Mouse (Mus musculus): Measurements from ENCODE around the gene Eloa. TPM values are rescaled to one million over a fixed set of nuclear protein-coding genes. Genes with fewer than 3 reads are reported as not detected.

Gene Eloa
- total RNA-seq, 1 experiment: 21.4 TPM

GRCm38 (mm10) chr4:135972911-135973811, 48.4 kb downstream of the Eloa start:
- Histone ChIP-seq H3K9ac (ENCODE audit: insufficient read depth, low read depth, low read length, poor library complexity, severe bottlenecking) (peak overlapping the region; percentile 85; the same call in 1 of the 2 replicates), H3K4me1 (ENCODE audit: control insufficient read depth in 2 of 2, insufficient read depth in 2 of 2, low read length in 2 of 2, poor library complexity in 1 of 2) (peaks cover 3 to 7% of the 10 kb centered on the region in 2 experiments; a peak in 1 of 4 replicates), H3K27ac (ENCODE audit: insufficient read depth, low read depth, low read length, poor library complexity, severe bottlenecking) (no peak overlapping the region), H3K4me3 (ENCODE audit: insufficient read depth in 1 of 2, low read depth in 1 of 2, low read length in 2 of 2, poor library complexity in 1 of 2, severe bottlenecking in 1 of 2) (peak overlapping the region; percentile 89 to 93), H3K9me3 (ENCODE audit: control insufficient read depth, insufficient read depth, low read depth, low read length) (no peaks in the 10 kb centered on the region), H3K36me3 (ENCODE audit: control insufficient read depth, insufficient read depth, low read length, poor library complexity, severe bottlenecking) (peaks cover 34% of the 10 kb centered on the region)
- DNase-seq (ENCODE audit: low read depth, low spot score): no peak
- no peak for TF ChIP-seq ZNF384 (IDR thresholded peaks at IDR 0.05; ENCODE audit: low read depth, low read length)
- no peak for TF ChIP-seq CHD2 (IDR thresholded peaks at IDR 0.05; ENCODE audit: low read depth, low read length)
- TF ChIP-seq MAFK (IDR thresholded peaks at IDR 0.05; ENCODE audit: insufficient read depth, low read depth, low read length): no peak
- no peak for TF ChIP-seq HCFC1 (IDR thresholded peaks at IDR 0.05; ENCODE audit: borderline replicate concordance, insufficient read depth, low read length)
- TF ChIP-seq ZC3H11A (IDR thresholded peaks at IDR 0.05; ENCODE audit: borderline replicate concordance, low read depth, low read length): no peak
- in situ Hi-C loops (cut with MboI; ENCODE audit: low sequenced_read_pairs in 2 of 2, unreplicated experiment in 2 of 2): no loop called here

- in situ Hi-C loops (cut with MboI; ENCODE audit: low sequenced_read_pairs in 2 of 2, unreplicated experiment in 2 of 2): no loop called here
- H3K4me1 ChIP-seq (ENCODE audit: control insufficient read depth in 2 of 2, insufficient read depth in 2 of 2, low read length in 2 of 2, poor library complexity in 1 of 2): peaks cover 3 to 7% of the 10 kb centered on the region in 2 experiments; a peak in 1 of 4 replicates
- no peak within 1 kb of the TSS for H3K27ac ChIP-seq (ENCODE audit: insufficient read depth, low read depth, low read length, poor library complexity, severe bottlenecking)
- peak within 1 kb of the TSS; percentile 85 for H3K9ac ChIP-seq (ENCODE audit: insufficient read depth, low read depth, low read length, poor library complexity, severe bottlenecking)
- H3K9me3 ChIP-seq (ENCODE audit: control insufficient read depth, insufficient read depth, low read depth, low read length): no peaks in the 10 kb centered on the region
- peak; percentile 19 for DNase-seq (ENCODE audit: low read depth, low spot score)
- H3K4me3 ChIP-seq (ENCODE audit: insufficient read depth in 1 of 2, low read depth in 1 of 2, low read length in 2 of 2, poor library complexity in 1 of 2, severe bottlenecking in 1 of 2): peak within 1 kb of the TSS; percentile 89 to 93
- peaks cover 39% of the 10 kb centered on the region for H3K36me3 ChIP-seq (ENCODE audit: control insufficient read depth, insufficient read depth, low read length, poor library complexity, severe bottlenecking)
- no peak for TF ChIP-seq HCFC1 (IDR thresholded peaks at IDR 0.05; ENCODE audit: borderline replicate concordance, insufficient read depth, low read length)
- no peak for TF ChIP-seq MAFK (IDR thresholded peaks at IDR 0.05; ENCODE audit: insufficient read depth, low read depth, low read length)
- TF ChIP-seq ZC3H11A (IDR thresholded peaks at IDR 0.05; ENCODE audit: borderline replicate concordance, low read depth, low read length): no peak
- no peak for TF ChIP-seq ZNF384 (IDR thresholded peaks at IDR 0.05; ENCODE audit: low read depth, low read length)
- TF ChIP-seq CHD2 (IDR thresholded peaks at IDR 0.05; ENCODE audit: low read depth, low read length): no peak
These were observed 49.0 kb downstream of the Eloa start, which contains the start of gene Lypla2 for GRCm38 (mm10) chr4:135972556-135972906. Lypla2 (minus strand) TSS chr4:135972626.

- TF ChIP-seq CHD2 (IDR thresholded peaks at IDR 0.05; ENCODE audit: low read depth, low read length) (no peak), ZNF384 (IDR thresholded peaks at IDR 0.05; ENCODE audit: low read depth, low read length) (no peak), MAFK (IDR thresholded peaks at IDR 0.05; ENCODE audit: insufficient read depth, low read depth, low read length) (no peak), ZC3H11A (IDR thresholded peaks at IDR 0.05; ENCODE audit: borderline replicate concordance, low read depth, low read length) (no peak), HCFC1 (IDR thresholded peaks at IDR 0.05; ENCODE audit: borderline replicate concordance, insufficient read depth, low read length) (no peak)
- Histone ChIP-seq H3K9ac (ENCODE audit: insufficient read depth, low read depth, low read length, poor library complexity, severe bottlenecking) (peak overlapping the region; percentile 85), H3K4me1 (ENCODE audit: control insufficient read depth in 2 of 2, insufficient read depth in 2 of 2, low read length in 2 of 2, poor library complexity in 1 of 2) (peaks cover 3 to 7% of the 10 kb centered on the region in 2 experiments; a peak in 1 of 4 replicates), H3K9me3 (ENCODE audit: control insufficient read depth, insufficient read depth, low read depth, low read length) (no peaks in the 10 kb centered on the region), H3K27ac (ENCODE audit: insufficient read depth, low read depth, low read length, poor library complexity, severe bottlenecking) (no peak overlapping the region), H3K36me3 (ENCODE audit: control insufficient read depth, insufficient read depth, low read length, poor library complexity, severe bottlenecking) (peaks cover 40% of the 10 kb centered on the region), H3K4me3 (ENCODE audit: insufficient read depth in 1 of 2, low read depth in 1 of 2, low read length in 2 of 2, poor library complexity in 1 of 2, severe bottlenecking in 1 of 2) (peak overlapping the region; percentile 89 to 93)
- in situ Hi-C loops (cut with MboI; ENCODE audit: low sequenced_read_pairs in 2 of 2, unreplicated experiment in 2 of 2): no loop called here
- DNase-seq (ENCODE audit: low read depth, low spot score): no peak
These were observed 49.6 kb downstream of the Eloa start for GRCm38 (mm10) chr4:135971805-135972555.

GRCm38 (mm10) chr4:135970585-135970984, 51.0 kb downstream of the Eloa start:
- Histone ChIP-seq H3K4me1 (ENCODE audit: control insufficient read depth in 2 of 2, insufficient read depth in 2 of 2, low read length in 2 of 2, poor library complexity in 1 of 2) (peaks cover 3 to 7% of the 10 kb centered on the region in 2 experiments; a peak in 1 of 4 replicates), H3K9ac (ENCODE audit: insufficient read depth, low read depth, low read length, poor library complexity, severe bottlenecking) (no peak overlapping the region), H3K36me3 (ENCODE audit: control insufficient read depth, insufficient read depth, low read length, poor library complexity, severe bottlenecking) (peaks cover 40% of the 10 kb centered on the region), H3K9me3 (ENCODE audit: control insufficient read depth, insufficient read depth, low read depth, low read length) (no peaks in the 10 kb centered on the region), H3K27ac (ENCODE audit: insufficient read depth, low read depth, low read length, poor library complexity, severe bottlenecking) (no peak overlapping the region), H3K4me3 (ENCODE audit: insufficient read depth in 1 of 2, low read depth in 1 of 2, low read length in 2 of 2, poor library complexity in 1 of 2, severe bottlenecking in 1 of 2) (no peak overlapping the region)
- DNase-seq (ENCODE audit: low read depth, low spot score): no peak
- TF ChIP-seq ZC3H11A (IDR thresholded peaks at IDR 0.05; ENCODE audit: borderline replicate concordance, low read depth, low read length) (no peak), ZNF384 (IDR thresholded peaks at IDR 0.05; ENCODE audit: low read depth, low read length) (no peak), MAFK (IDR thresholded peaks at IDR 0.05; ENCODE audit: insufficient read depth, low read depth, low read length) (no peak), CHD2 (IDR thresholded peaks at IDR 0.05; ENCODE audit: low read depth, low read length) (no peak), HCFC1 (IDR thresholded peaks at IDR 0.05; ENCODE audit: borderline replicate concordance, insufficient read depth, low read length) (no peak)
- in situ Hi-C loops (cut with MboI; ENCODE audit: low sequenced_read_pairs in 2 of 2, unreplicated experiment in 2 of 2): no loop called here

Measured in ES-E14 (cell line).